Mouse (Mus musculus) ES-E14 (cell line): Measurements from ENCODE around the gene S100a13.

Source experiments
- CHD2 ChIP-seq: IDR thresholded peaks from 2 replicates; pipeline ENCODE4 v1.6.1; 2014; ENCODE audit warnings: mild to moderate bottlenecking, low read depth, low read length, inconsistent platforms
- HCFC1 ChIP-seq: IDR thresholded peaks from 2 replicates; pipeline ENCODE4 v1.6.1; 2012; ENCODE audit warnings: low read length, inconsistent platforms, borderline replicate concordance; ENCODE audit not compliant: insufficient read depth
- MAFK ChIP-seq: IDR thresholded peaks from 2 replicates; pipeline ENCODE4 v1.6.1; 2014; ENCODE audit warnings: mild to moderate bottlenecking, low read depth, low read length, inconsistent platforms; ENCODE audit not compliant: insufficient read depth
- ZNF384 ChIP-seq: IDR thresholded peaks from 2 replicates; pipeline ENCODE4 v1.6.1; 2012; ENCODE audit warnings: low read depth, low read length, inconsistent platforms

DNA sequence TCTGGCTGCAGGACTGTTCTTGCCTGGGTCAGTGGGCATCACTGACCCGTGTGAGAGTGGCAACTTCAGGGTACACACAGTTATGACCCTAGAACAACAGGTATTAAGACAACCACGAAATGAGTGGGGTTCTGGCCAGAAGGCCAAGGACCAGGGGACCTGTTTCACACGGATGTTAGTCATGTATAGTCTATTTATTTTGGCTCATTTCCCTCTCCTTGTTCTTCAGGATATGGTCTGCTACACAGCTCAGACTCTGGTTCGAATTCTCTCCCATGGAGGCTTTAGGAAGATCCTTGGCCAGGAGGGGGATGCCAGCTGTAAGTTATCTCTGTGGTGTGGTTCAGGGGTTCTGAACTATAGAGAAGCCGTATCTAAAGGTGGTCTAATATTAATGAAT, 27.2 kb upstream of the S100a13 start:
- TF ChIP-seq HCFC1 = no peak
- no peak for TF ChIP-seq ZNF384
- no peak for TF ChIP-seq CHD2
- TF ChIP-seq MAFK = no peak
